Mouse (Mus musculus) inflammation-experienced regulatory T-cells, adult 6 months (primary cell): ENCODE data around the gene Habp4. TPM values are rescaled to one million over a fixed set of nuclear protein-coding genes. Genes with fewer than 3 reads are reported as not detected.

Experiments used
- polyA plus RNA-seq, 3 experiments: library from polyadenylated mRNA; unstranded; fragments of 100-300 nt; shearing (Covaris generic); gene quantifications; one replicate each; pipeline ENCODE4 v1.2.1; 2017

The Habp4 gene
- polyA plus RNA-seq, 3 experiments from 2014 or later, result 3.9 to 5.7 (median 5.3) TPM

Other genes with a start within 250 kb of the Habp4 start
- gene Hsd17b3, start 72.6 kb upstream of the Habp4 start, polyA plus RNA-seq, result not detected
- 10 to 100 TPM; 42.2 to 65.3 (median 46.6) TPM for gene Slc35d2, start 32.5 kb upstream of the Habp4 start, polyA plus RNA-seq
- 10 to 100 TPM; 11.3 to 16.4 (median 12.4) TPM for gene Zfp367, start 8.6 kb upstream of the Habp4 start, polyA plus RNA-seq
- gene Cdc14b, start 113.5 kb downstream of the Habp4 start, polyA plus RNA-seq, result 10 to 100 TPM in 1 of 3 experiments, 1 to 10 TPM in 2; 6.5 to 14.2 (median 9.1) TPM
- gene Aaed1, start 150.9 kb downstream of the Habp4 start, polyA plus RNA-seq, result 10 to 100 TPM in 2 of 3 experiments, 1 to 10 TPM in 1; 9.4 to 10.2 (median 10.0) TPM
- 10 to 100 TPM in 1 of 3 experiments, 1 to 10 TPM in 2; 2.3 to 10.7 (median 5.8) TPM for gene Ctsl, start 209.1 kb downstream of the Habp4 start, polyA plus RNA-seq